Mouse (Mus musculus): ENCODE results near the gene Stx17. TPM values are rescaled to one million over a fixed set of nuclear protein-coding genes. Genes with fewer than 3 reads are reported as not detected.

Stx17 gene
- polyA plus RNA-seq (2011; ENCODE audit: insufficient read length, low read depth, missing spikeins): 22.1 and 22.5 TPM in 2 replicates

- Histone ChIP-seq H3K27ac (ENCODE audit: insufficient read depth, low read length) (no peak within 1 kb of the TSS), H3K4me1 (ENCODE audit: control insufficient read depth, insufficient read depth, low read length) (no peaks in the 10 kb centered on the region), H3K4me3 (ENCODE audit: insufficient read depth, low read length) (peak within 1 kb of the TSS; percentile 76)
- TF ChIP-seq CTCF (IDR thresholded peaks at IDR 0.05; ENCODE audit: borderline replicate concordance, insufficient read depth, low read length) (no peak), POLR2A (IDR thresholded peaks at IDR 0.05; ENCODE audit: low read depth, low read length) (peak; percentile 87)
These were observed at the start of gene Stx17 for GRCm38 (mm10) chr4:48124773-48125469. TSS of gene Stx17 (plus strand) at chr4:48124915.

- no peaks in the 10 kb centered on the region for H3K4me1 ChIP-seq (ENCODE audit: control insufficient read depth, insufficient read depth, low read length)
- no peak overlapping the region for H3K4me3 ChIP-seq (ENCODE audit: insufficient read depth, low read length)
- H3K27ac ChIP-seq (ENCODE audit: insufficient read depth, low read length): no peak overlapping the region
- TF ChIP-seq CTCF (IDR thresholded peaks at IDR 0.05; ENCODE audit: borderline replicate concordance, insufficient read depth, low read length) (no peak), POLR2A (IDR thresholded peaks at IDR 0.05; ENCODE audit: low read depth, low read length) (no peak)
These were observed 47.8 kb upstream of the Stx17 start for GRCm38 (mm10) chr4:48076693-48077471.

- Histone ChIP-seq H3K27ac (ENCODE audit: insufficient read depth, low read length) (no peak overlapping the region), H3K4me1 (ENCODE audit: control insufficient read depth, insufficient read depth, low read length) (no peaks in the 10 kb centered on the region), H3K4me3 (ENCODE audit: insufficient read depth, low read length) (no peak overlapping the region)
- no peak for TF ChIP-seq POLR2A (IDR thresholded peaks at IDR 0.05; ENCODE audit: low read depth, low read length)
- TF ChIP-seq CTCF (IDR thresholded peaks at IDR 0.05; ENCODE audit: borderline replicate concordance, insufficient read depth, low read length): no peak
These were observed 46.5 kb upstream of the Stx17 start for GRCm38 (mm10) chr4:48078213-48078612.

GRCm38 (mm10) chr4:48079285-48080039 is 45.3 kb upstream of the Stx17 start:
- Histone ChIP-seq H3K4me1 (ENCODE audit: control insufficient read depth, insufficient read depth, low read length) (no peaks in the 10 kb centered on the region), H3K27ac (ENCODE audit: insufficient read depth, low read length) (no peak overlapping the region), H3K4me3 (ENCODE audit: insufficient read depth, low read length) (no peak overlapping the region)
- TF ChIP-seq POLR2A (IDR thresholded peaks at IDR 0.05; ENCODE audit: low read depth, low read length) (no peak), CTCF (IDR thresholded peaks at IDR 0.05; ENCODE audit: borderline replicate concordance, insufficient read depth, low read length) (no peak)

GRCm38 (mm10) chr4:48083452-48083851 is 41.3 kb upstream of the Stx17 start:
- Histone ChIP-seq H3K27ac (ENCODE audit: insufficient read depth, low read length) (no peak overlapping the region), H3K4me3 (ENCODE audit: insufficient read depth, low read length) (no peak overlapping the region), H3K4me1 (ENCODE audit: control insufficient read depth, insufficient read depth, low read length) (no peaks in the 10 kb centered on the region)
- no peak for TF ChIP-seq POLR2A (IDR thresholded peaks at IDR 0.05; ENCODE audit: low read depth, low read length)
- TF ChIP-seq CTCF (IDR thresholded peaks at IDR 0.05; ENCODE audit: borderline replicate concordance, insufficient read depth, low read length): no peak

GRCm38 (mm10) chr4:48086609-48087008 is 38.1 kb upstream of the Stx17 start:
- H3K27ac ChIP-seq (ENCODE audit: insufficient read depth, low read length): no peak overlapping the region

GRCm38 (mm10) chr4:48087497-48087896 is 37.2 kb upstream of the Stx17 start:
- no peak for TF ChIP-seq POLR2A (IDR thresholded peaks at IDR 0.05; ENCODE audit: low read depth, low read length)
- no peak for TF ChIP-seq CTCF (IDR thresholded peaks at IDR 0.05; ENCODE audit: borderline replicate concordance, insufficient read depth, low read length)
- no peak overlapping the region for H3K27ac ChIP-seq (ENCODE audit: insufficient read depth, low read length)
- no peak overlapping the region for H3K4me3 ChIP-seq (ENCODE audit: insufficient read depth, low read length)
- no peaks in the 10 kb centered on the region for H3K4me1 ChIP-seq (ENCODE audit: control insufficient read depth, insufficient read depth, low read length)

More at GRCm38 (mm10) chr4:48086609-48087008, 38.1 kb upstream of the Stx17 start:
- H3K4me3 ChIP-seq (ENCODE audit: insufficient read depth, low read length): no peak overlapping the region
- no peaks in the 10 kb centered on the region for H3K4me1 ChIP-seq (ENCODE audit: control insufficient read depth, insufficient read depth, low read length)
- TF ChIP-seq POLR2A (IDR thresholded peaks at IDR 0.05; ENCODE audit: low read depth, low read length) (no peak), CTCF (IDR thresholded peaks at IDR 0.05; ENCODE audit: borderline replicate concordance, insufficient read depth, low read length) (no peak)

GRCm38 (mm10) chr4:48093221-48093620 is 31.5 kb upstream of the Stx17 start:
- TF ChIP-seq POLR2A (IDR thresholded peaks at IDR 0.05; ENCODE audit: low read depth, low read length) (no peak), CTCF (IDR thresholded peaks at IDR 0.05; ENCODE audit: borderline replicate concordance, insufficient read depth, low read length) (no peak)
- Histone ChIP-seq H3K4me3 (ENCODE audit: insufficient read depth, low read length) (no peak overlapping the region), H3K27ac (ENCODE audit: insufficient read depth, low read length) (no peak overlapping the region), H3K4me1 (ENCODE audit: control insufficient read depth, insufficient read depth, low read length) (no peaks in the 10 kb centered on the region)

GRCm38 (mm10) chr4:48100217-48100616 is 24.5 kb upstream of the Stx17 start:
- Histone ChIP-seq H3K4me3 (ENCODE audit: insufficient read depth, low read length) (no peak overlapping the region), H3K4me1 (ENCODE audit: control insufficient read depth, insufficient read depth, low read length) (no peaks in the 10 kb centered on the region), H3K27ac (ENCODE audit: insufficient read depth, low read length) (no peak overlapping the region)
- TF ChIP-seq CTCF (IDR thresholded peaks at IDR 0.05; ENCODE audit: borderline replicate concordance, insufficient read depth, low read length) (no peak), POLR2A (IDR thresholded peaks at IDR 0.05; ENCODE audit: low read depth, low read length) (no peak)

All from embryonic fibroblast, embryonic 13.5 days (primary cell).